Mouse (Mus musculus) hematopoietic multipotent progenitor cell, adult 10-12 weeks (in vitro differentiated cells): ENCODE results near the gene A430089I19Rik. TPM values are rescaled to one million over a fixed set of nuclear protein-coding genes. Genes with fewer than 3 reads are reported as not detected.

Experiments used
- polyA plus RNA-seq: library from polyadenylated mRNA; stranded (reverse); fragments of >175 nt; gene quantifications from 2 replicates; pipeline ENCODE4 v1.2.3, GENCODE M21; 2012; ENCODE audit warnings: low replicate concordance

The A430089I19Rik gene
- not detected in 2 replicates for polyA plus RNA-seq

DNA sequence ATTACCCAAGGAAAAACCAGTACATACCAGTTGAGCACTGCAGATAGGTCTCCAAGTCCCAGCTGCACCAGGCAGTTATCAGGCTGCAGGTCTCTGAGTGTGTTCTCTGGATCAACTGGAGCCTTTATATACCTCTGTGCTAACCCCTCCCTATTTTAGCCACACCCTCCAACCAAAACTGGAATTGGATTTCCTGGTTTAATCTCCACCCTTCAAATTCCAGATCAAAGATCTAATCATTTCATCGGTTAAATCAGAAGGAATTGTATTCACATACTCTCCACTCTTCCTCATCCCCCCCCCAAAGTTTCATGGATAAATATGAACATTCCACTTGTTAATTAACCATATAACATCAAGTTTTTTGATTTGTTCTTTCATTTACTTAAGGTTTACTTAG, at the start of gene A430089I19Rik:
Gene A430089I19Rik (minus strand): TSS at position 101 of the 400 bp plus-strand sequence.

DNA sequence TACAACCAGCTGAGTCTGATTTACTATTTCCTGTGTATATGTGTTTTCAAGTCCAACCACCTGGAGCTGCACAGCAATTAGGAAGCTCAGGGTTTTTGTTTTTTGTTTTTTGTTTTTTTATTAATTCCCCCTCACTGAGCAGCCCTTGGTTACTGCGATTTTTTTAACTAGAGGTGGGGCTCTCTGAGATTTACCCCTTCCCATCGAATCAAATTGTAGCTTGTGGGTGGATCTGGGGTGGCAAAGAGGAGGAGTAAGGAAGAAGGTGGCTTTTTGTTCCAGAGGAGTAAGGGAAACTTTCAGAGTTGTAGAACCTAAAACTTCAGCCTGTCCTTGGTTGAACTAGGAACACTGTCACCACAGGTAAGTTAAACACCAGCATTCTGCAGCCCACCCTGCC, 32.9 kb upstream of the A430089I19Rik start, which contains the start of gene AA792892:
Gene AA792892 (plus strand): TSS at position 301 of the 400 bp plus-strand sequence.

DNA sequence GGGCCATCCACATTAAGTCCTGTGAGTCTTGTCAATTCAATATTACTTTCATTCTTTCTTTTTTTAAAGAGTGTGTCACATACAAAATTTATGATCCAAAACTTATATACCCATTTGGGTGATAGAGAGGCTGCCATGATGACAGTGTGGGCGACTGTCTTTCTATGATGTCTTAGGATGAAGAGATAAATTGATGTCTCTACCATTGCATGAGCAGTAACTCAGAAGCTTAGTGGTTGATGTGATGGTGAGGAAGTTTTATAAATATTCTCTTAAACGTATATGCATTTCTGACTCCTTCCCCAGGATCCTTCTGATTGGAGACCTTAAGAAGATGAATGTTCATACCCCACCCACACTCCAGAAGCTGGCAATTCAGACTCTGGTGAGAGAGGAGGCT, 7.5 kb upstream of the A430089I19Rik start, which contains the start of gene Gm6502:
Gene Gm6502 (plus strand): TSS at position 301 of the 400 bp plus-strand sequence.

Other genes starting within 250 kb of the A430089I19Rik start
- not detected in 2 replicates for gene BC061212, start 236.3 kb downstream of the A430089I19Rik start, polyA plus RNA-seq
- gene Gm6351, start 230.4 kb downstream of the A430089I19Rik start, polyA plus RNA-seq = not detected in 2 replicates
- gene Gm3106, start 88.8 kb downstream of the A430089I19Rik start, polyA plus RNA-seq = not detected in 2 replicates
- not detected in 2 replicates for gene Gm6502, start 7.6 kb upstream of the A430089I19Rik start, polyA plus RNA-seq
- gene AA792892, start 33.0 kb upstream of the A430089I19Rik start, polyA plus RNA-seq = not detected in 2 replicates
- gene Gm7682, start 139.0 kb upstream of the A430089I19Rik start, polyA plus RNA-seq = not detected in 2 replicates
- not detected in 2 replicates for gene Gm3139, start 219.5 kb upstream of the A430089I19Rik start, polyA plus RNA-seq